Mouse (Mus musculus): Measurements from ENCODE around the gene Fkbp11. TPM values are rescaled to one million over a fixed set of nuclear protein-coding genes. Genes with fewer than 3 reads are reported as not detected.
"Not testable (repeated sequence)": the region's sequence is repeated elsewhere in the genome, so short reads cannot be mapped to it uniquely, and the experiment has no call there.

Gene Fkbp11
- total RNA-seq (2017): 16.9 and 21.6 TPM in 2 replicates

- peak; percentile 80 for ATAC-seq (replicated peaks; ENCODE audit: low read depth, poor library complexity, severe bottlenecking)
Measured at GRCm38 (mm10) chr15:98727443-98728321, at the start of gene Fkbp11. Fkbp11 (minus strand) TSS chr15:98728198.

DNA sequence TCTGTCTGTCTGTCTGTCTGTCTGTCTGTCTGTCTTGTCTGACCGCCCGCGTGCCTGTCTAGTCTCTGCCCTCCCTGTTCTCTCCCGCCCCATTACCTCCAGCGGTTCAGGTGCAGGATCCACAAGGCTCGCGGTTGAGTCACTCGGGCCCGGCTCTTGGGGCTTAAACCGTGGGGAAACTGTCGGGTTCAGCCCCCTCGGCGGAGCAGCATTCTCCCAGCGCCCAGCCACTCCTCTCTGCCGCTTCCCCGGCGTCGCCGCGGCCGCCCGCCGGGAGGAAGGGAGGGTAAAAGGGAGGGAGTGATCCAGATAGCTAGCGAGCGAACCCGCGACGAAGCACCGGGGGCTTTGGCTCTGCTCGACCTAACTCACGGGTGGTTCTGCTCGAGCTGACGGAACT, 49.8 kb upstream of the Fkbp11 start, which contains the start of gene Wnt10b:
Wnt10b (minus strand) TSS at position 389 of the 400 bp plus-strand sequence.
- no peak for ATAC-seq (replicated peaks; ENCODE audit: low read depth, poor library complexity, severe bottlenecking)

DNA sequence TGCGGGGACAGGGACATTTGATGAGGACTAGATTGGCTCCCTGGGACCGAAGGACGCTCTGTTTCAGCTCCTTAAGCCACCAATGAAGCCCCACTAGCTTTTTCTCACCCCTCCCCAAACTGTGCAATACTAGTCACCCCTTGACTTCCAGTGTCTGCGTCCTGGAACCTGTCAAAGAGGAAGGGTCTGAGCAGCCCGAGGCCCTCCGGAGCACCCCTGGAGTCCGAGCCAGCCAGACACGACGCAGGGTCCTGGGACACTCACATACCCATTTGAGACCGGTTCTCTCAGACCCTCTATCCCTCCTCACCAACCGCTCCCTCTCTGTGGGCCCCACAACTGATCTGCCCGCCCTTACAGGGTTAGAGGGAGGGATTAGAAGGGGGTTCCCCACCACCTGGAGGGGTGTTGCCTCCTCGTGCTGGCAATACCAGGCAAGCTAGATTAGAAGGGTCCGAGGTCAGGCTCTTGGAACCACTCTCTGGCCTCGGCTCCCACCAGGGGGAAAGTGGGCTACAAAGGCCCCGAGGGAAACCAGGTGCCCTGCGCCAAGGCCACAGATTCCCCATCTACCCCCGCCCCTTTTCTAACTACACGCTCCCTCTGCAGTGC, 49.1 kb upstream of the Fkbp11 start:
- ATAC-seq (replicated peaks; ENCODE audit: low read depth, poor library complexity, severe bottlenecking): no peak

DNA sequence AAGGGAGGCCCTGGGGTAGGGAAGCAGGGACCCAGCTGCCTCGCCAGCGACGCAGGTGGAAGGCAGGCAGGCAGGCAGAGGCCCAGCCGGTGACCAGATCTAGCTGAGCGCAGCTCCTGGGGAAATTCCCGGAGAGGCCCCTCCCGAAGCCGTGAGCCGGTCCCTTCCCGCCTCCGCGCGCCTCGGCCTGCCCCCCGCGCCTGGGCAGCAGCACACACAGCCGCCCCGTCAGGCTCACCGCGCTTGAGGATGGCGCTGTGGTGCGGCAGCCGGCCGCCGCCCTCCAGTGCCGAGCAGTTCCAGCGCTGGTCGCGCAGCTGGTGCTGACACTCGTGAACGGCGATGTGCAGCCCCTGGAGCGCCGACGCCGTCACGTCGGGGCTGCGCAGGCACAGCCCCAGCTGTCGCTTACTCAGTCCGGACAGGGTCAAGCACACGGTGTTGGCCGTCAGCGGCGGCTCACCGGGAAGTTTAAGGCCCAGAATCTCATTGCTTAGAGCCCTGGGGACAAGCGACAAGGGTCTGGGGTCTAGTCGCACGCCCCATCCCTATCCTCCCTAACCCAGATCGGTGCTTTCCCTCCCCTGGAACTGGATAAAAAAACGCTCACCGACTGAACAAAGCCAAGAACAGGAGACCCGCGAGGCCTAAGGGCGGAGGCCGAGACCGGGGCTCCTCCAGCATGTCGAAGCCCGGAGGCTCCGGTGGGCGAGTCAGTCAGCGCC, 48.4 kb upstream of the Fkbp11 start:
- ATAC-seq (replicated peaks; ENCODE audit: low read depth, poor library complexity, severe bottlenecking): no peak

DNA sequence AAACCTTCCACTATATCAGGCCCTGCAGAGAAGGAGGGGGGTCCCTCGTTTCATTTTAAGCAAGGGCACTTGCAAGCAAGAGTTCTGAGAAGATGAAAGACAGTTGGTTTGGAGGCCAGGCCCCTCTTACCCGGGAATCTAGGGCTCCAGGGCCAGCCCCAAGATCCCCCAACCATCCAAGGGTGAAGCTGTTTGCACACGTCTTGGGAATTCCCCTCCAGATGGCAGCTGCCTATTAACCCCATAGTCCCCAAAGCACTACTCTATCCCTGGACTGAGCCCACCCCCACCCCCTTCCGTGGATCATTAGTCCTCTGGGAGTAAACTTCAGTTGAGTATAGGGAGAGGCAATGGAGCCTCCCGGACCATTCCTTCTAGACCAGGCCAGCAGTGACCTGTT, 47.5 kb upstream of the Fkbp11 start:
- ATAC-seq (replicated peaks; ENCODE audit: low read depth, poor library complexity, severe bottlenecking): no peak

- no peak for ATAC-seq (replicated peaks; ENCODE audit: low read depth, poor library complexity, severe bottlenecking)
Measured at GRCm38 (mm10) chr15:98774096-98774495, 46.1 kb upstream of the Fkbp11 start.

GRCm38 (mm10) chr15:98772511-98773211, 44.7 kb upstream of the Fkbp11 start:
- ATAC-seq (replicated peaks; ENCODE audit: low read depth, poor library complexity, severe bottlenecking): peak; percentile 79

- ATAC-seq (replicated peaks; ENCODE audit: low read depth, poor library complexity, severe bottlenecking): peak; percentile 3; the same call in 1 of the 2 replicates
Measured at GRCm38 (mm10) chr15:98771813-98772425, 43.9 kb upstream of the Fkbp11 start.

DNA sequence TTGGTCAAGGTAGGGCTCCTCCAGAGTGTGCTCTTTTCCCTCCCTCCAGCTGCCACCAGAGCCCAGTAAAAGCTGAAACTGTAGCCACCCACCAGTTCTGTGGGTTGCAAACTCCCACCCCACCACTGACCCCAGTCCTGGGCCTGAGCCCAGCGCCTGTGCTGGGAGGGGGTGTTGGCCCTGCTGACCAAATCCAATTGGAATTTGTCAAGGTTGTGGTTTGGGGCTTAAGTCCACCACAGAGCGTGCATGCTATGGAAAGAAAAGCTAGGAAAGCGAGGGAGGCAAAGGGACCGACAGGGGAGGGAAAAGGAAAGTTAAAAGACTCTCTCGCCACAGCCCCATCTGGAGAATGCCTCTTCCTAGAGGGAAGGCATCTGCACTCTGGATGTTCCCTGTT, 40.3 kb upstream of the Fkbp11 start:
- ATAC-seq (replicated peaks; ENCODE audit: low read depth, poor library complexity, severe bottlenecking): no peak

GRCm38 (mm10) chr15:98765929-98766328, 37.9 kb upstream of the Fkbp11 start:
- ATAC-seq (replicated peaks; ENCODE audit: low read depth, poor library complexity, severe bottlenecking): no peak

- ATAC-seq (replicated peaks; ENCODE audit: low read depth, poor library complexity, severe bottlenecking): peak; percentile 94
Measured at GRCm38 (mm10) chr15:98762670-98763529, 34.9 kb upstream of the Fkbp11 start, which contains the start of gene Arf3. Arf3 (minus strand) TSS chr15:98763214.

DNA sequence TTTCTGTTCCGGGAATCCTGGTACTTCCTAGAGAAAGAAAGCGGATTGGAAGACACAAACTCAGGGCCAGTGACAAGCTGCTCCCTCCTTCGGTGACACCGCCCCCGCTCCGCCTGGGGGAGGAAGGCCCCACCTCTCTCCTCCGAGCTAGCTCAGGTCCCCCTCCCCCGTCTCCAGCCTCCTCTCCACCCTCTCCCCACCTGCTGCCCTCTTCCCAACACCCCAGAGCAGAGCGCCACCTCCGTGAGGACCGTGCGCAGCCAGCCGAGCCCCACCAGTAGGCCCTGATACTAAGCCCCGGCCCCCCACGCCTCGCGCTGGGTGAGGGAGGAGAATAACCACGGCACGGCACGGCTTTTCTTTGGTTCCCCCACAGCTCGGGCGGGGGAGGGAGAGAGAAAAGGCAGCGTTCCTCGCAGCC, 34.2 kb upstream of the Fkbp11 start:
- peak; percentile 64 for ATAC-seq (replicated peaks; ENCODE audit: low read depth, poor library complexity, severe bottlenecking)

GRCm38 (mm10) chr15:98754125-98754524, 26.1 kb upstream of the Fkbp11 start:
- no peak for ATAC-seq (replicated peaks; ENCODE audit: low read depth, poor library complexity, severe bottlenecking)

GRCm38 (mm10) chr15:98753021-98753423, 25.0 kb upstream of the Fkbp11 start:
- no peak for ATAC-seq (replicated peaks; ENCODE audit: low read depth, poor library complexity, severe bottlenecking)

GRCm38 (mm10) chr15:98749093-98749492, 21.1 kb upstream of the Fkbp11 start:
- ATAC-seq (replicated peaks; ENCODE audit: low read depth, poor library complexity, severe bottlenecking): no peak

DNA sequence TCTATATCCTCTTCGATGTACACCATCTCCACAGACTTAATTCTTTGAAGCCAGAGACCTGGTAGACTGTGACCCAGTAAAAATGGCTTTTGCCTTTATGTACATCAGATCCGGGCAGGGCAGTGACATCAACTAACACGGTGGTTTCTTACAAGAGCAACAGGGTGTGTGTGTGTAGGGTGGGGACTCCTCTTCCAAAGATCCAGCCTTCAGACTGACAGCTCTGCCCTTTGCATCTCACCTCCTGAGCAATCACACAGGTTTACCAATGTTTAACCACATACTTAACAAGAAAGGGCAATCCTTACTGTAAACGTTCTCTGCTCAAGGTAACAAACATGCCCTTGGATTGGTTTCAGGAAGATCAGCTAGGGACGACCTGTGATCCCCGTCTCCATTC, 19.3 kb upstream of the Fkbp11 start:
- no peak for ATAC-seq (replicated peaks; ENCODE audit: low read depth, poor library complexity, severe bottlenecking)

- ATAC-seq (replicated peaks; ENCODE audit: low read depth, poor library complexity, severe bottlenecking): no peak
Measured at GRCm38 (mm10) chr15:98746344-98746965, 18.5 kb upstream of the Fkbp11 start.

DNA sequence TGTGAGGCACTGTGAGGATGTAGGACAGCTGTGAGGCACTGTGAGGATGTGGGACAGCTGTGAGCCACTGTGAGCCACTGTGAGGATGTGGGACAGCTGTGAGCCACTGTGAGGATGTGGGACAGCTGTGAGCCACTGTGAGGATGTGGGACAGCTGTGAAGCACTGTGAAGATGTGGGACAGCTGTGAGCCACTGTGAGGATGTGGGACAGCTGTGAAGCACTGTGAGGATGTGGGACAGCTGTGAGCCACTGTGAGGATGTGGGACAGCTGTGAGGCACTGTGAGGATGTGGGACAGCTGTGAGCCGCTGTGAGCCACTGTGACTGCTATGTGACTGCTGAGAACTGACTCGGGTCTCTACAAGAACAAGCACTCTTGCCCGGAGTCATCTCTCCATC, 15.9 kb upstream of the Fkbp11 start:
- ATAC-seq (replicated peaks; ENCODE audit: low read depth, poor library complexity, severe bottlenecking): not testable (repeated sequence)
